Mouse (Mus musculus) CH12.LX (cell line): Measurements from ENCODE around the gene Hrh3. TPM values are rescaled to one million over a fixed set of nuclear protein-coding genes. Genes with fewer than 3 reads are reported as not detected.
A peak's percentile ranks its signal among the peaks of the same experiment; 100 is the strongest.

Experiments
- DNase-seq: peaks from one replicate; pipeline ENCODE4 v3.0.0-alpha.2; 2013; ENCODE audit errors: extremely low read depth
- H3K27ac ChIP-seq: 2 replicates; pipeline ENCODE4 v1.5.1; 2012; ENCODE audit warnings: low read depth, mild to moderate bottlenecking, control low read depth, moderate library complexity; ENCODE audit not compliant: insufficient read depth
- H3K27me3 ChIP-seq: replicated peaks from 2 replicates; pipeline ENCODE3; 2012; ENCODE audit warnings: inconsistent platforms
- H3K36me3 ChIP-seq, 2 experiments: replicated peaks in 1 of 2; 2 replicates each; pipeline versions ENCODE3 to v1.6.1; 2012; ENCODE audit warnings: inconsistent platforms in 1 of 2, low read length in 1 of 2, mild to moderate bottlenecking in 1 of 2, mixed read lengths in 1 of 2, moderate library complexity in 1 of 2; ENCODE audit not compliant: control insufficient read depth in 1 of 2, insufficient read depth in 1 of 2
- H3K4me1 ChIP-seq, 2 experiments: 2 replicates each; pipeline ENCODE4 v1.6.1; 2012; ENCODE audit warnings: inconsistent platforms in 1 of 2, moderate library complexity in 1 of 2; ENCODE audit not compliant: insufficient read depth in 2 of 2, control insufficient read depth in 1 of 2
- H3K4me2 ChIP-seq: 2 replicates; pipeline ENCODE4 v1.6.1; 2012; ENCODE audit warnings: low read depth, mild to moderate bottlenecking, control low read depth; ENCODE audit not compliant: poor library complexity, insufficient read depth, severe bottlenecking
- H3K4me3 ChIP-seq, 3 experiments: fragments of 150-350 bp in 1 of 3; sonication (generic) in 1 of 3; replicated peaks in 1 of 3; 2 replicates each; pipeline versions ENCODE3 to v1.5.1; 2011 to 2012; ENCODE audit warnings: low read depth in 2 of 3, low read length in 2 of 3, mild to moderate bottlenecking in 2 of 3, moderate library complexity in 2 of 3, control low read depth in 1 of 3, improper control_type of control experiment in 1 of 3, inconsistent platforms in 1 of 3, mixed read lengths in 1 of 3; ENCODE audit not compliant: poor library complexity in 1 of 3
- H3K79me2 ChIP-seq: replicated peaks from 2 replicates; pipeline ENCODE4 v1.6.1; 2012; ENCODE audit warnings: mild to moderate bottlenecking, moderate library complexity; ENCODE audit not compliant: control insufficient read depth, poor library complexity, insufficient read depth, severe bottlenecking; ENCODE audit errors: extremely low read depth
- H3K9ac ChIP-seq: 2 replicates; pipeline ENCODE4 v1.6.1; 2012; ENCODE audit warnings: low read depth, mild to moderate bottlenecking, control low read depth, moderate library complexity; ENCODE audit not compliant: insufficient read depth
- H3K9me3 ChIP-seq: replicated peaks from 2 replicates; pipeline ENCODE3; 2012; ENCODE audit warnings: low read length, inconsistent platforms, mixed read lengths
- CHD1 ChIP-seq: IDR thresholded peaks from 2 replicates; pipeline ENCODE4 v1.6.1; 2012; ENCODE audit warnings: low read depth, low read length, improper control_type of control experiment, inconsistent platforms
- CTCF ChIP-seq, 2 experiments: IDR thresholded peaks in 1 of 2; conservative IDR thresholded peaks in 1 of 2; 2 replicates each; pipeline ENCODE4 v1.5.1; 2011 to 2012; ENCODE audit warnings: low read depth in 2 of 2, low read length in 2 of 2, improper control_type of control experiment in 1 of 2, inconsistent platforms in 1 of 2, mild to moderate bottlenecking in 1 of 2, moderate library complexity in 1 of 2
- E2F4 ChIP-seq: IDR thresholded peaks from 2 replicates; pipeline ENCODE4 v1.6.1; 2011; ENCODE audit warnings: low read depth, low read length, improper control_type of control experiment; ENCODE audit not compliant: insufficient replicate concordance
- ETS1 ChIP-seq: conservative IDR thresholded peaks from 2 replicates; pipeline ENCODE4 v1.6.1; 2012; ENCODE audit warnings: low read depth, mild to moderate bottlenecking, inconsistent platforms, low read length, improper control_type of control experiment, moderate library complexity
- GABPA ChIP-seq: IDR thresholded peaks from 2 replicates; pipeline ENCODE4 v1.6.1; 2012; ENCODE audit warnings: low read depth, low read length, improper control_type of control experiment, inconsistent platforms; ENCODE audit not compliant: insufficient replicate concordance
- IRF4 ChIP-seq: IDR thresholded peaks from 2 replicates; pipeline ENCODE4 v1.6.1; 2014; ENCODE audit warnings: low read depth, mild to moderate bottlenecking, inconsistent platforms, low read length, improper control_type of control experiment
- JUND ChIP-seq: conservative IDR thresholded peaks from 2 replicates; pipeline ENCODE4 v1.6.1; 2011; ENCODE audit warnings: low read depth, low read length, improper control_type of control experiment
- MEF2A ChIP-seq: IDR thresholded peaks from 2 replicates; pipeline ENCODE4 v1.6.1; 2014; ENCODE audit warnings: low read depth, mild to moderate bottlenecking, inconsistent platforms, low read length, improper control_type of control experiment, borderline replicate concordance
- MXI1 ChIP-seq: IDR thresholded peaks from 2 replicates; pipeline ENCODE4 v1.6.1; 2011; ENCODE audit warnings: mild to moderate bottlenecking, low read depth, low read length, improper control_type of control experiment
- MYC ChIP-seq: IDR thresholded peaks from 2 replicates; pipeline ENCODE4 v1.6.1; 2011; ENCODE audit warnings: low read depth, mild to moderate bottlenecking, improper control_type of control experiment, low read length
- NELFE ChIP-seq: IDR thresholded peaks from 2 replicates; pipeline ENCODE4 v1.6.1; 2011; ENCODE audit warnings: low read depth, low read length, improper control_type of control experiment
- PAX5 ChIP-seq: IDR thresholded peaks from 2 replicates; pipeline ENCODE4 v1.6.1; 2012; ENCODE audit warnings: low read length, inconsistent platforms, mixed read lengths
- SIN3A ChIP-seq: IDR thresholded peaks from 2 replicates; pipeline ENCODE4 v1.6.1; 2012; ENCODE audit warnings: low read length, improper control_type of control experiment, inconsistent platforms
- SMC3 ChIP-seq: IDR thresholded peaks from 2 replicates; pipeline ENCODE4 v1.6.1; 2011; ENCODE audit warnings: low read depth, low read length, improper control_type of control experiment
- USF1 ChIP-seq: IDR thresholded peaks from 2 replicates; pipeline ENCODE4 v1.6.1; 2014; ENCODE audit warnings: low read depth, mild to moderate bottlenecking, inconsistent platforms, low read length, improper control_type of control experiment
- USF2 ChIP-seq: conservative IDR thresholded peaks from 2 replicates; pipeline ENCODE4 v1.6.1; 2011; ENCODE audit warnings: low read depth, low read length, improper control_type of control experiment
- ZC3H11A ChIP-seq: IDR thresholded peaks from 2 replicates; pipeline ENCODE4 v1.6.1; 2012; ENCODE audit warnings: low read depth, mild to moderate bottlenecking, inconsistent platforms, low read length, improper control_type of control experiment
- ZKSCAN1 ChIP-seq: IDR thresholded peaks from 2 replicates; pipeline ENCODE4 v1.6.1; 2012; ENCODE audit warnings: low read depth, inconsistent platforms, low read length, improper control_type of control experiment, borderline replicate concordance
- ZMIZ1 ChIP-seq: IDR thresholded peaks from 2 replicates; pipeline ENCODE4 v1.6.1; 2012; ENCODE audit warnings: low read depth, mild to moderate bottlenecking, inconsistent platforms, low read length, improper control_type of control experiment
- ZNF384 ChIP-seq: IDR thresholded peaks from 2 replicates; pipeline ENCODE4 v1.6.1; 2012; ENCODE audit warnings: low read depth, low read length, improper control_type of control experiment, inconsistent platforms
- dilution Hi-C: fragments of 300-500 bp; cut with MboI; formaldehyde crosslinking; loops from 2 replicates; pipeline ENCODE4 v1.14.3; 2020; ENCODE audit warnings: low sequenced_read_pairs; ENCODE audit not compliant: extremely low pct_unique_long_range_greater_than_20kb, extremely low pct_ligation_motif_present
- in situ Hi-C: fragments of 300-500 bp; cut with MboI; formaldehyde crosslinking; loops from 3 replicates; pipeline ENCODE4 v1.14.3; 2019; ENCODE audit warnings: low sequenced_read_pairs, low pct_ligation_motif_present, low pct_unique_long_range_greater_than_20kb, mixed read lengths
- polyA plus RNA-seq: library from polyadenylated mRNA; unstranded; fragments of >175 nt; gene quantifications from 2 replicates; pipeline ENCODE4 v1.2.1, GENCODE M21; 2012; ENCODE audit warnings: low read depth; ENCODE audit not compliant: insufficient read length
- total RNA-seq, 2 experiments: library from RNA; depleted of rRNA; stranded (reverse); fragments of 300-350 nt in 1 of 2; fragments of >200 nt in 1 of 2; gene quantifications; 2 replicates each; pipeline ENCODE4 v1.2.3; 2012 to 2014

Gene Hrh3
- total and polyA plus RNA-seq, 3 experiments, result not detected

DNA sequence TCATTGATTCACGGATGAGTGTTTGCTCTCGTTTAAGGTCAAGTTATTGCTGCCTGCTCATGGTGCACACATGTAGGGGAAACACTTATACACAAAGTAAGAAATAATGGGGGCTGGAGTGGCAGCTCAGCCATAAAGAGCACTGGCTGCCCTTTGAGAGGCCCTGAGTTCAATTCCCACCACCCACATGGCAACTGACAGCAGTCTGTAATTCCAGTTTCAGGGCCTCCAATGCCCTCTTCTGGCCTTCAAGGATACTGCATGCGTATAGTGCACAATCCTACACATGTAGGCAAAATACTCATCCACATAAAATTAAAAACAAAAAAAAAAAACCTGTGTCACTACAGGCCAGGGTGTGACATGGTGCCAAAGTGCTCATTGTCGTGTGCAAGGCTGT lies 16.8 kb downstream of the Hrh3 start:
- no peak for DNase-seq
- Histone ChIP-seq H3K27ac (no peak overlapping the region), H3K4me1 (peaks cover 5 to 26% of the 10 kb centered on the region in 2 experiments), H3K9me3 (peaks cover 4% of the 10 kb centered on the region), H3K79me2 (no peaks in the 10 kb centered on the region), H3K9ac (no peak overlapping the region), H3K27me3 (peaks cover 8% of the 10 kb centered on the region), H3K4me2 (no peak overlapping the region), H3K4me3 (no peak overlapping the region), H3K36me3 (peaks cover 31 to 45% of the 10 kb centered on the region in 2 experiments)
- in situ Hi-C loops (no loop called here), dilution Hi-C loops (no loop called here)
- TF ChIP-seq CTCF (conservative IDR thresholded peaks at IDR 0.05 in 1 of 2, IDR thresholded peaks at IDR 0.05 in 1 of 2; ENCODE audit: low read depth in 2 of 2, low read length in 2 of 2) (peak; percentile 21 to 23; a peak in 1 of 4 replicates), MYC (no peak)

DNA sequence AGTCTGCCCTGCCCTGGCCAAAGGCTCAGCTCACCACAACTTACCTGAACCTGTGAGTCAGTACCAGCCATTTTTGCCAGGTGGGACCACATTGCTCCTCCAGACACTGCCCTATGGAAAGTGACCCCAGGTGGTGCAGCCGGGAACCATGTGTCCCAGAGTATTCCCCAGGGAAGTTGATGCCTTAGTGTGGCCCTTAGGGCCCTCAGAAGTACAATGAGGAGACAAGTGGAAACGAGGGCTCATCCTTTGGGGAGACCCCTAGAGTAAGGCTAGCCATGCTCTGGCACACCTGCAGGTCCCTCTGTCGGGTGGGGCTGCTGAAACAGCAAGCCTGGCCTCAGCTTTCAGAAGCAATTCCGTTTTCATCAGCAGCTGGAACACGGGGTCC lies 17.7 kb downstream of the Hrh3 start:
- no peaks in the 10 kb centered on the region for H3K79me2 ChIP-seq
- DNase-seq, result no peak
- dilution Hi-C loops, result no loop called here
- H3K4me2 ChIP-seq, result no peak overlapping the region
- in situ Hi-C loops, result no loop called here
- no peak for TF ChIP-seq E2F4
- TF ChIP-seq IRF4, result no peak
- no peak for TF ChIP-seq MEF2A
- no peak for TF ChIP-seq CHD1
- TF ChIP-seq ETS1, result no peak
- TF ChIP-seq USF1, result no peak
- peaks cover 39 to 53% of the 10 kb centered on the region in 2 experiments for H3K36me3 ChIP-seq
- peaks cover 4% of the 10 kb centered on the region for H3K9me3 ChIP-seq
- H3K27me3 ChIP-seq, result peaks cover 8% of the 10 kb centered on the region
- H3K4me3 ChIP-seq, result no peak overlapping the region
- no peak overlapping the region for H3K9ac ChIP-seq
- H3K27ac ChIP-seq, result no peak overlapping the region
- H3K4me1 ChIP-seq, result peaks cover 5 to 34% of the 10 kb centered on the region in 2 experiments

DNA sequence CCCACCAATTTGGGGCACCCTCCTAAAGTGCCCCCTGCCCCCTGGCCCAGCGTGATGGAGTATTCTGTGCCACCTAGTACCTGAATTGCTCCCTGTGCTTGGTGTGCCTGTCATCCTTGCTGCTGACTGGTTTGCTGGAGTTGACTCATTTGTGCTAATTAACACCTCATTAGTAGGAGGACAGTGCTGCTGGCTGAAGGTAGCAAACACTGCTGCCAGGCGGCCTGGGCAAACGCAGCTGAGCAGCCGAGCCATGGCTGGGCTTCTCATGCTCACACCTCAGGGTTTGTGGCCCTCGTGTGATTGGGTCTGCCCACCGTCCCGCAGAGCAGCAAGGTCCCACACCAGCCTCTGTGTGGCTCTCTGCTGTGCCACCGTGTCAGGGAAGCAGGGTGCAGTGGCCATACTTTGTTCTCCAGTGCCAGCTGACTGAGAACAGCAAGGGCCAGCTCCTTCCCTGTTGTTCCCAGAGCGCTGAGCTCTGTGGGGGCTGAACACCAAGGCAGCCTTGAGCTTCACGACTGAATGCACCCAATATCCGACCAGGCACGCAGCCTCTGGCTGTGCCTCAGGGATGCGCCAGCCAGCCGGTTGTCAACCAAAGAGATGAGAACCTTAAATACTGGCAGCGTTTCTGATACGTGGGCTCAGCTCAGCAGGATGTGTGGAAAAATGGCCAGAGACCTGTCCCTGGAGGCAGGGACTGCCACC lies 18.2 kb downstream of the Hrh3 start:
- H3K4me2 ChIP-seq, result no peak overlapping the region
- no peak for DNase-seq
- peaks cover 5 to 40% of the 10 kb centered on the region in 2 experiments for H3K4me1 ChIP-seq
- no peak overlapping the region for H3K4me3 ChIP-seq
- H3K27ac ChIP-seq, result no peak overlapping the region
- dilution Hi-C loops (no loop called here), in situ Hi-C loops (no loop called here)
- peaks cover 42 to 59% of the 10 kb centered on the region in 2 experiments for H3K36me3 ChIP-seq
- H3K9me3 ChIP-seq, result peaks cover 4% of the 10 kb centered on the region
- H3K27me3 ChIP-seq, result peaks cover 8% of the 10 kb centered on the region
- no peak overlapping the region for H3K9ac ChIP-seq
- H3K79me2 ChIP-seq, result no peaks in the 10 kb centered on the region
- no peak for TF ChIP-seq ZMIZ1
- TF ChIP-seq CHD1, result no peak
- TF ChIP-seq GABPA, result no peak
- no peak for TF ChIP-seq MXI1
- TF ChIP-seq SMC3, result no peak
- no peak for TF ChIP-seq SIN3A
- no peak for TF ChIP-seq IRF4
- TF ChIP-seq ZKSCAN1, result no peak
- TF ChIP-seq ZNF384, result no peak
- no peak for TF ChIP-seq ZC3H11A
- TF ChIP-seq PAX5, result no peak
- no peak for TF ChIP-seq JUND
- no peak for TF ChIP-seq NELFE
- TF ChIP-seq USF2, result no peak
